Mouse (Mus musculus) thymus, adult 18-20 months (tissue): ENCODE data around the gene Pdzk1ip1.

Experiments used
- DNase-seq, 2 experiments: peaks; one replicate each; pipeline ENCODE4 v3.0.0; 2022; ENCODE audit warnings: mixed read lengths in 2 of 2

The Pdzk1ip1 gene

DNA sequence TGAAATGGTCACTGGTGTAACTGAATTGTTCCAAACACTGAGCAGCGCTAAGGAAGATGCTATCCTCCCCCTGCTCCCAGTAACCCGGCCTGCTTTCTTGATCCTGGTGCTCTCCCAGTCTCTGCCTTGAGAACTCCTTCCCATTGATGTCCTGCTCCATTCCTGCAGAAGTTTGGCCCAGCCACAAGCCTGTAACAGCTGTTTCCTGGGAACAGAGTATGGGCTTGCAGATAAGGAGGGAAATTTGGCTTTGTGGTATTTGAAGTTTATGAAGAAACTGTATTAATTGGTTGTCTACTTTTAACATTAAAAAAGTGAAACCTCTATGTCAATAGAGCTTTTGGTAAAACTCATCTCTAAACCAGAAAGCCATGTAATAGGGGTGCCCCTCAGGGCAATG lies 35.0 kb downstream of the Pdzk1ip1 start:
- no peak for DNase-seq

DNA sequence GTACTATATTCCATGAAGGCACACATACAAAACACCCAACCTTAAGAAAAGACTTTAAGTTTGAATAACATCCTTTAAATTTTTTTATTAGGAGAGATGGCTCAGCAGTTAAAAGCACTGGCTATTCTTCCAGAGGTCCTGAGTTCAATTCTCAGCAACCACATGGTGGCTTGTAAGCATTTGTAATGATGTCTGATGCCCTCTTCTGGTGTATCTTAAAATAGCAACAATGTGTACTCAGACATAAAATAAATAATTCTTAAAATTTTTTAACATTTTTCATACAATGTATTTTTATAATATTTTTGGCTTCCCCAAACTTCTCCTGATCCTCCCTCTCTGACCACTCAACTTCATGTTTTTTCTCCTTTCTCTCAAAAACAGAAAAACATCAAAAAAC lies 36.2 kb downstream of the Pdzk1ip1 start:
- DNase-seq = no peak

DNA sequence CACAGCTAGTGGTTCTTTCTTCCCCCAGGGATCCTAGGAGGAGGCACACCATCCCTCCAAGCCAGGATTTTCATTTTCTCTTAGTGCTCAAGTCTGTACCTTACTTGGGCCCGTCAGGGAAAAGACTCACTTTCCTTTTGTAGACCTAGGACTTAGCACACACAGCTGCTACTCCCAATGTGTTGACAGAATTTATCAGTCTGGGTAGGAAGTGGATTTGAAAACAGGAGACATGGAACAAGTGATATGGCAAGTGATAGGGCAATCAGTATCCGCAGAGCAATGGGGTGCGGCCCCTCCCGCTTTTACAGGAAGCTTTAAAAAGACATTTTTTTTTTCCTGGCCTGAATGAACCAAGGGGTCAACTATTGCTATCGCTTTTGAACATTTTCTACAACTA lies 44.6 kb downstream of the Pdzk1ip1 start:
- no peak for DNase-seq

DNA sequence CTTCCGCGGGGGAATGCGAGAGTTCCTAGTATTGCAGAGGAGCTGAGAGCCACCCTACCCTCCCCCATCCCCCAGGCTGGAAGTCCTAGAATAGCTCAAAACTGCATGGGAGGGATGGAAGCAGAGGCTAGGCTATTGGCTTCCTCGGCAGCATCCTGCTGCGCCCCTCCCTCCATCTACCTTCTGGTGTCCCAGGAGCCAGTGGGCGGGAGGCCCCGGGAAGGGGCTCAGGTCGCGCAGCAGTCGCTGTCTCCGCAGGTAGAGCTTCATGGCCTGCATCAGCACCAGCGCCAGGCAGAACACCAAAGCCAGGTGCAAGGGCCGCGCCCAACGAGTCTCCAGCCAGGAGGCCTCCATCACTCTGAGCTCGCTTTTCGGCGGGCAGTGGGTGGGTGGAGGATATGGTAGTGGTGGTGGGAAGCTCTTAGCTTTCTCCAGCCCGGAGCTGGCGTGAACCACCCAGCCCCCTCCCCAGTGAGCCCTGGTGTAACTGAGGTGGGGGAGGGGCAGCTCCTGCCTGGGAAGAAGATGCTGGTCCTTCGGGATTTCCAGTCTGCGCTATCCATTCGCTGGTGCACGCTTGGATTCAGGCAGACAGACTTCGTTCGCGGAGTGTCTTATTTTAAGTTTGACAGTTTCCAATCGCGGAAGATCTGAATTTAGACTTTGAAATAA lies 45.2 kb downstream of the Pdzk1ip1 start, which contains the start of gene Cyp4x1:
TSS of gene Cyp4x1 (minus strand) at position 661 of the 675 bp plus-strand sequence.
- DNase-seq = no peak

DNA sequence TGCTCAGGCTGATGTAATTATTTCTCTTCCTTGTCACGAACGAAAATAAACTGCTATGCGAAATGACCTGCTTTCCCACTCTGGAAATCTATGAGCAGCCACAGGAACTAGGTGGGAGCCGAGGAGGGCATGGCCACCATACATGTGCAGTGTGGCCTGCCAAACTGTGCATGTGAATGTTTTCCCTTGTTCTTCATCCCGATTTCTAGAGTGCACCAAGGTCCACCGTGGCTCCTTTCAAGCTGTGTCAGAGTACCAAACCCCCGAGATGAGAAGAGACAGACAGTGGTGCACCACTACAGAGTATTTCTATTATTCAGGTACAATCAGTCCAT lies 45.8 kb downstream of the Pdzk1ip1 start:
- DNase-seq = no peak
